11 mouse cellular contexts compared by ENCODE assay signal in the genomic region with DNA sequence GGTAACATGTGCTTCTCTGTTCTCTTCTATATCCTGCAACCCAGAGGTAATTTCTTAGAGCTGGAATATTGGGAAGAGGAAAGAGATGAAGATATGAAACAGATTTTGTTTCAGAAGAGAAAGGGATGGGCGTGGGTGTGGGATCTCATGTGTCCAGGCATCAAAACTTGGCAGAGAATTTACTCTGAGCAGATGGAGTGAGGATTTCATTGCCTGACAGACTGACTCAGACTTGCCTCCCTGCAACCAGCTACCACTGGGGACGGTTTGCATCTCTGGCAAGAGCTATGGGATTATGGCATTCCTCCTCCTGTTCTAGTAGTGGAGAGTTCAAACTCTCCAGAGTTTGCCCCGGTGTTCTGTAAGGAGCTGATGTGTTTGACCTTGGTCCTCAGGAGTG. TPM values are rescaled to one million over a fixed set of nuclear protein-coding genes. Genes with fewer than 3 reads are reported as not detected.
DNase-seq lines count a peak whose midpoint lies in the region.
"Had no signal": no experiment of that assay in that cellular context is flagged by ENCODE, and none has a peak within 500 bp of the region (broad histone marks: within the 10 kb centered on the region; RNA-seq: fewer than 3 reads in every experiment).

No protein-coding gene starts in this region.

- DNase-seq in right cerebral cortex, adult 2 months (ENCODE audit: low spot score in 2 of 2), result peak; percentile 75 to 80
- no peak for DNase-seq in right cerebral cortex, postnatal 14 days
- DNase-seq in cerebellum, postnatal 10 days, result peak; percentile 80 to 84
- peak; percentile 39 to 88 for DNase-seq in layer of hippocampus, postnatal 14 days (ENCODE audit: low spot score in 2 of 2)
- no peak for DNase-seq in adrenal gland, postnatal 36 days
- DNase-seq in adrenal gland, adult 18-20 months (ENCODE audit: low spot score in 2 of 2), result no peak
- no peak for DNase-seq in yolk sac, embryonic 10.5 days (ENCODE audit: low spot score)
- DNase-seq: adrenal gland, postnatal 25 days; heart, adult 2 months; spleen, adult 18-20 months had no signal

RNA-seq across cellular contexts. Expression of gene Syn2, which starts 34.2 kb away (rescaled TPM):
- total RNA-seq in layer of hippocampus, postnatal 14 days (2021), result 100 to 1,000 TPM; 650 to 669 TPM
- total RNA-seq in adrenal gland, postnatal 36 days (2021), result 10 to 100 TPM; 14.2 to 19.5 TPM
- 10 to 100 TPM; 16.2 to 25.3 TPM for total RNA-seq in adrenal gland, adult 18-20 months (2021)
- total RNA-seq: MEL had no signal

RNA-seq across cellular contexts. Expression of gene Gm17482, which starts 58.2 kb away (rescaled TPM):
- not detected for total RNA-seq in layer of hippocampus, postnatal 14 days (2021)
- not detected for total RNA-seq in adrenal gland, postnatal 36 days (2021)
- total RNA-seq in adrenal gland, adult 18-20 months (2021), result not detected
- total RNA-seq: adrenal gland, postnatal 25 days; heart, adult 2 months; MEL had no signal

Comparison
In these comparisons a context has a peak if more than half of its experiments do, and no peak if none do; other contexts are left out.
1. DNase-seq: peak in right cerebral cortex, adult 2 months (2 of 2), cerebellum, postnatal 10 days (2 of 2) and layer of hippocampus, postnatal 14 days (2 of 2); none in right cerebral cortex, postnatal 14 days (single experiment), adrenal gland, postnatal 36 days (0 of 2), adrenal gland, adult 18-20 months (0 of 2) and yolk sac, embryonic 10.5 days (single experiment).
2. RNA of gene Syn2, which starts 34.2 kb away (total RNA-seq): 650 to 669 TPM in layer of hippocampus, postnatal 14 days; 16.2 to 25.3 TPM in adrenal gland, adult 18-20 months and 14.2 to 19.5 TPM in adrenal gland, postnatal 36 days; every median in the first group is over 10 times any median in the second.